Comparison of ENCODE assay signal across 29 mouse cellular contexts in the genomic region with DNA sequence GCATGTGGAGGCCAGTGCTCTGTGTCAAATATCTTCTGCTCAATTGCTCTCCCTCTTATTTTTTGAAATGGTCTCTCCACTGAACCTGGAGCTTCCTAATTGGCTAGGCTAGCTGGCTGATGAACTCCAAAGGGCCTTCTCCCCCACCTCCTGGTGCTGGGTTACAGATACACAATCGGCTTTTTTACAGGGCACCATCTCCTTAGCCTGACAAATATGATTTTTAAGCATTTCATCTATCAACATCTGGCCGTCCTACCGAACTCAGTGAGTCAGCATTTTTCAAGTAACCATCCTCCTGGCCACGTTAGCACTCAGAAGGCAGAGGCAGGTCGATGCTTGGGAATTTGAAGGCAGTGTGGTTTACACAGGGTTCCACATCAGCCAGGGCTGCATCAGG. TPM values are rescaled to one million over a fixed set of nuclear protein-coding genes. Genes with fewer than 3 reads are reported as not detected.
A peak's percentile ranks its signal among the peaks of the same experiment; 100 is the strongest.
DNase-seq lines count a peak whose midpoint lies in the region; ATAC-seq and TF ChIP-seq lines count a peak whose summit lies in the region.
"Had no signal": no experiment of that assay in that cellular context is flagged by ENCODE, and none has a peak within 500 bp of the region (broad histone marks: within the 10 kb centered on the region; RNA-seq: fewer than 3 reads in every experiment).

No protein-coding gene starts in this region.

- peak overlapping the region; percentile 40; the same call in 1 of the 2 replicates for H3K9ac ChIP-seq in ES-Bruce4 (ENCODE audit: low read depth, poor library complexity, severe bottlenecking)
- peak overlapping the region; percentile 40 for H3K9ac ChIP-seq in liver, embryonic 14.5 days (replicated peaks)
- H3K9ac ChIP-seq: forebrain, embryonic 15.5 days; heart, embryonic 12.5 days; hindbrain, embryonic 14.5 days; limb, embryonic 15.5 days; lung, embryonic 15.5 days; midbrain, embryonic 13.5 days; neural tube, embryonic 15.5 days; stomach, embryonic 15.5 days had no signal

- TF ChIP-seq EP300 in ES-Bruce4 (IDR thresholded peaks at IDR 0.05; ENCODE audit: insufficient read depth, low read depth, low read length) = no peak
- peak; percentile 66 for TF ChIP-seq EP300 in liver, embryonic 14.5 days (IDR thresholded peaks at IDR 0.05; ENCODE audit: low read depth)

- 0 out of 2 replicates have a peak overlapping the region, but pooled peaks have one; percentile 2 for H3K27ac ChIP-seq in ES-Bruce4 (ENCODE audit: insufficient read depth, low read length)
- H3K27ac ChIP-seq in liver, embryonic 14.5 days = peak overlapping the region; percentile 87
- H3K27ac ChIP-seq: forebrain, embryonic 10.5 days; forebrain, embryonic 15.5 days; gastrocnemius, adult 2 months; heart, adult 2 months; hindbrain, embryonic 14.5 days; layer of hippocampus, adult 2 months; limb, embryonic 10.5 days; limb, embryonic 15.5 days; lung, embryonic 15.5 days; midbrain, embryonic 13.5 days; neural tube, embryonic 15.5 days; stomach, embryonic 15.5 days had no signal

- 11% methylated on average over 5 of the region's 5 CpGs for WGBS in liver, embryonic 14.5 days (ENCODE audit: insufficient replicate concordance)

- DNase-seq in liver, embryonic 14.5 days (ENCODE audit: low read depth in 3 of 3, low spot score in 3 of 3) = peak in 1 of 3 experiments; percentile 52
- no peak for DNase-seq in heart, postnatal 25 days (ENCODE audit: low spot score)
- no peak for DNase-seq in right cerebral cortex, postnatal 14 days
- DNase-seq: adrenal gland, postnatal 14 days; cerebellum, adult 18-20 months; cerebellum, postnatal 14 days; gastrocnemius, adult 2 months; heart, adult 2 months; kidney, adult 11 months; kidney, postnatal 25 days; layer of hippocampus, postnatal 36 days; retina, postnatal 1 day; right cerebral cortex, postnatal 25 days had no signal

- TF ChIP-seq CTCF in ES-Bruce4 (IDR thresholded peaks at IDR 0.05; ENCODE audit: low read depth, low read length) = no peak
- no peak for TF ChIP-seq CTCF in liver, embryonic 14.5 days (IDR thresholded peaks at IDR 0.05; ENCODE audit: low read depth)

- TF ChIP-seq POLR2A in ES-Bruce4 (IDR thresholded peaks at IDR 0.05; ENCODE audit: insufficient read depth, low read length) = no peak

- no peaks in the 10 kb centered on the region for H3K9me3 ChIP-seq in ES-Bruce4 (replicated peaks; ENCODE audit: control insufficient read depth, insufficient read depth, low read length, poor library complexity, severe bottlenecking)
- H3K9me3 ChIP-seq in liver, embryonic 14.5 days (ENCODE audit: control insufficient read depth, low read length) = no peaks in the 10 kb centered on the region
- H3K9me3 ChIP-seq: forebrain, embryonic 10.5 days; forebrain, embryonic 15.5 days; heart, embryonic 12.5 days; limb, embryonic 10.5 days; limb, embryonic 15.5 days; lung, embryonic 15.5 days; megakaryocyte, embryonic 14.5 days; midbrain, embryonic 13.5 days; neural tube, embryonic 15.5 days; stomach, embryonic 15.5 days had no signal

- peaks cover 8% of the 10 kb centered on the region for H3K4me1 ChIP-seq in ES-Bruce4 (ENCODE audit: control insufficient read depth, insufficient read depth, low read length)
- peaks cover 9 to 13% of the 10 kb centered on the region in 2 experiments for H3K4me1 ChIP-seq in liver, embryonic 14.5 days (replicated peaks; ENCODE audit: control insufficient read depth in 2 of 2, insufficient read depth in 2 of 2, low read length in 1 of 2)
- H3K4me1 ChIP-seq: forebrain, embryonic 15.5 days; heart, embryonic 12.5 days; limb, embryonic 10.5 days; limb, embryonic 15.5 days; neural tube, embryonic 15.5 days had no signal

- ATAC-seq in erythroid progenitor cell, adult 5-6 weeks (replicated peaks; ENCODE audit: low FRiP score, poor library complexity, severe bottlenecking) = peak; percentile 86
- peak; percentile 76 for ATAC-seq in liver, embryonic 14.5 days (ENCODE audit: insufficient read depth)
- peak; percentile 70 for ATAC-seq in megakaryocyte-erythroid progenitor cell, adult 5-6 weeks (replicated peaks; ENCODE audit: low FRiP score, low TSS enrichment, poor library complexity, severe bottlenecking)
- ATAC-seq in inflammation-experienced regulatory T-cells, adult 6 months = no peak
- ATAC-seq: forebrain, embryonic 15.5 days; midbrain, embryonic 13.5 days had no signal

- peak overlapping the region; percentile 33; the same call in 1 of the 2 replicates for H3K4me2 ChIP-seq in liver, embryonic 14.5 days (ENCODE audit: low read depth)
- H3K4me2 ChIP-seq: forebrain, embryonic 15.5 days; heart, embryonic 12.5 days; hindbrain, embryonic 14.5 days; limb, embryonic 15.5 days; lung, embryonic 15.5 days; midbrain, embryonic 13.5 days; neural tube, embryonic 15.5 days; stomach, embryonic 15.5 days had no signal

- intact Hi-C loops in heart, postnatal 25 days (cut with DNase I) = loop anchor here (10.0 kb wide), 1 partner anchor 460 kb away; a partner anchor contains a TSS

- no peaks in the 10 kb centered on the region for H3K27me3 ChIP-seq in ES-Bruce4 (ENCODE audit: control insufficient read depth, insufficient read depth, low read length, poor library complexity, severe bottlenecking)
- H3K27me3 ChIP-seq in liver, embryonic 14.5 days (ENCODE audit: control insufficient read depth, insufficient read depth, low read length) = no peaks in the 10 kb centered on the region
- H3K27me3 ChIP-seq: forebrain, embryonic 15.5 days; heart, embryonic 12.5 days; limb, embryonic 15.5 days; lung, embryonic 15.5 days; megakaryocyte, embryonic 14.5 days; midbrain, embryonic 13.5 days; neural tube, embryonic 15.5 days; stomach, embryonic 15.5 days had no signal

- H3K4me3 ChIP-seq in ES-Bruce4 (ENCODE audit: low read depth, low read length) = no peak overlapping the region
- H3K4me3 ChIP-seq in liver, embryonic 14.5 days (ENCODE audit: insufficient read depth in 1 of 2, low read depth in 2 of 2, low read length in 2 of 2) = no peak overlapping the region
- H3K4me3 ChIP-seq: forebrain, embryonic 10.5 days; forebrain, embryonic 15.5 days; gastrocnemius, adult 2 months; heart, adult 2 months; heart, embryonic 12.5 days; layer of hippocampus, adult 2 months; limb, embryonic 10.5 days; limb, embryonic 15.5 days; lung, embryonic 15.5 days; megakaryocyte, embryonic 14.5 days; midbrain, embryonic 13.5 days; neural tube, embryonic 15.5 days; stomach, embryonic 15.5 days had no signal

- H3K36me3 ChIP-seq in ES-Bruce4 (ENCODE audit: control insufficient read depth, insufficient read depth, low read length, poor library complexity, severe bottlenecking) = no peaks in the 10 kb centered on the region
- no peaks in the 10 kb centered on the region for H3K36me3 ChIP-seq in liver, embryonic 14.5 days (replicated peaks; ENCODE audit: control insufficient read depth, insufficient read depth, low read depth)
- H3K36me3 ChIP-seq: forebrain, embryonic 10.5 days; forebrain, embryonic 15.5 days; heart, embryonic 12.5 days; limb, embryonic 10.5 days; limb, embryonic 15.5 days; lung, embryonic 15.5 days; midbrain, embryonic 13.5 days; neural tube, embryonic 15.5 days; stomach, embryonic 15.5 days had no signal

RNA-seq across cellular contexts. Expression of a gene that starts 6.2 kb away (rescaled TPM):
- 106 and 112 TPM in 2 replicates for polyA plus RNA-seq in ES-Bruce4 (2011; ENCODE audit: insufficient read depth, insufficient read length, low read depth, missing spikeins)
- 19.1 and 26.4 TPM in 2 replicates for total RNA-seq in erythroid progenitor cell, adult 5-6 weeks (2015; ENCODE audit: low replicate concordance)
- 11.1 and 25.3 TPM in 2 replicates for total RNA-seq in erythroid progenitor cell, adult 5-6 weeks (2017; ENCODE audit: low replicate concordance)
- polyA plus RNA-seq in liver, embryonic 14.5 days (2012; rRNA removed) = 6.7 and 7.6 TPM in 2 replicates
- polyA plus RNA-seq in liver, embryonic 14.5 days (2014; fragmentation: Nextera tagmentation; extraction: Ambion mirVana) = 6.2 and 10.6 TPM in 2 replicates
- total RNA-seq in megakaryocyte-erythroid progenitor cell, adult 5-6 weeks (2014; fragmentation: Nextera tagmentation) = 58.3 and 63.5 TPM in 2 replicates
- total RNA-seq in megakaryocyte-erythroid progenitor cell, adult 5-6 weeks (2017) = 13.9 and 20.1 TPM in 2 replicates
- total RNA-seq in heart, postnatal 25 days (2021) = 10 to 100 TPM; 79.0 to 89.8 TPM
- polyA plus RNA-seq in inflammation-experienced regulatory T-cells, adult 6 months (2017; shearing (Covaris generic)) = 10 to 100 TPM; 33.6 to 40.3 (median 35.2) TPM

RNA-seq across cellular contexts. Expression of a gene that starts 49.3 kb away (rescaled TPM):
- 1.2 TPM in 1 of 2 replicates, not detected in the other for polyA plus RNA-seq in ES-Bruce4 (2011; ENCODE audit: insufficient read depth, insufficient read length, low read depth, missing spikeins)
- total RNA-seq in erythroid progenitor cell, adult 5-6 weeks (2015; ENCODE audit: low replicate concordance) = not detected in 2 replicates
- 0.26 TPM in 1 of 2 replicates, not detected in the other for total RNA-seq in erythroid progenitor cell, adult 5-6 weeks (2017; ENCODE audit: low replicate concordance)
- 1.4 TPM in 2 replicates for polyA plus RNA-seq in liver, embryonic 14.5 days (2012; rRNA removed)
- 1.1 and 1.4 TPM in 2 replicates for polyA plus RNA-seq in liver, embryonic 14.5 days (2014; fragmentation: Nextera tagmentation; extraction: Ambion mirVana)
- total RNA-seq in megakaryocyte-erythroid progenitor cell, adult 5-6 weeks (2014; fragmentation: Nextera tagmentation) = 1.4 and 2.5 TPM in 2 replicates
- 0.65 TPM in 1 of 2 replicates, not detected in the other for total RNA-seq in megakaryocyte-erythroid progenitor cell, adult 5-6 weeks (2017)
- total RNA-seq in heart, postnatal 25 days (2021) = 10 to 100 TPM; 31.8 to 33.7 TPM
- not detected for polyA plus RNA-seq in inflammation-experienced regulatory T-cells, adult 6 months (2017; shearing (Covaris generic))

RNA-seq across cellular contexts. Expression of a gene that starts 60.0 kb away (rescaled TPM):
- 1.6 and 3.0 TPM in 2 replicates for polyA plus RNA-seq in ES-Bruce4 (2011; ENCODE audit: insufficient read depth, insufficient read length, low read depth, missing spikeins)
- total RNA-seq in erythroid progenitor cell, adult 5-6 weeks (2015; ENCODE audit: low replicate concordance) = 27.7 and 41.1 TPM in 2 replicates
- total RNA-seq in erythroid progenitor cell, adult 5-6 weeks (2017; ENCODE audit: low replicate concordance) = 48.4 and 75.5 TPM in 2 replicates
- 7.8 and 8.9 TPM in 2 replicates for polyA plus RNA-seq in liver, embryonic 14.5 days (2012; rRNA removed)
- polyA plus RNA-seq in liver, embryonic 14.5 days (2014; fragmentation: Nextera tagmentation; extraction: Ambion mirVana) = 9.8 and 12.5 TPM in 2 replicates
- 24.9 and 30.2 TPM in 2 replicates for total RNA-seq in megakaryocyte-erythroid progenitor cell, adult 5-6 weeks (2014; fragmentation: Nextera tagmentation)
- total RNA-seq in megakaryocyte-erythroid progenitor cell, adult 5-6 weeks (2017) = 17.4 and 23.4 TPM in 2 replicates
- 10 to 100 TPM; 20.0 TPM for total RNA-seq in heart, postnatal 25 days (2021)
- 10 to 100 TPM; 21.3 to 26.7 (median 22.5) TPM for polyA plus RNA-seq in inflammation-experienced regulatory T-cells, adult 6 months (2017; shearing (Covaris generic))

Comparison
In these comparisons a context has a peak if more than half of its experiments do, and no peak if none do; other contexts are left out.
1. RNA of a gene that starts 49.3 kb away (total RNA-seq): 31.8 to 33.7 TPM in heart, postnatal 25 days; 0.65 to 2.5 TPM in megakaryocyte-erythroid progenitor cell, adult 5-6 weeks and 0.26 TPM in erythroid progenitor cell, adult 5-6 weeks; every median in the first group is over 4 times any median in the second.